Mouse (Mus musculus) olfactory bulb, adult 2 months (tissue): ENCODE measurements at regions not wholly inside any gene's neighbourhood (a gene's known extent, or its start where the extent isn't known, plus 50 kb on each side); places are given as distances from the start of the nearest gene placed in this dataset.

Experiments
- H3K27ac ChIP-seq: fragments of 200-500 bp; 2 replicates; pipeline ENCODE4 v1.5.1; 2012; ENCODE audit warnings: low read depth, low read length; ENCODE audit not compliant: insufficient read depth
- H3K4me1 ChIP-seq: fragments of 200-500 bp; 2 replicates; pipeline ENCODE4 v1.6.1; 2012; ENCODE audit warnings: low read length; ENCODE audit not compliant: control insufficient read depth, insufficient read depth
- H3K4me3 ChIP-seq: fragments of 200-500 bp; 2 replicates; pipeline ENCODE4 v1.5.1; 2012; ENCODE audit warnings: mild to moderate bottlenecking, low read depth, low read length, moderate library complexity; ENCODE audit not compliant: insufficient read depth
- CTCF ChIP-seq: fragments of 200-500 bp; IDR thresholded peaks from 2 replicates; pipeline ENCODE4 v1.5.1; 2012; ENCODE audit warnings: low read depth, mild to moderate bottlenecking, low read length, moderate library complexity; ENCODE audit not compliant: insufficient read depth
- POLR2A ChIP-seq: fragments of 200-500 bp; IDR thresholded peaks from 2 replicates; pipeline ENCODE4 v1.6.1; 2012; ENCODE audit warnings: mild to moderate bottlenecking, low read depth, low read length, moderate library complexity; ENCODE audit not compliant: insufficient read depth
- WGBS: fragments of 180-500 bp; shearing (Covaris S2); methylation state at CpG from one replicate; pipeline ENCODE4 v1.1.7; 2018; 5-methylcytosine and 5-hydroxymethylcytosine counted together

DNA sequence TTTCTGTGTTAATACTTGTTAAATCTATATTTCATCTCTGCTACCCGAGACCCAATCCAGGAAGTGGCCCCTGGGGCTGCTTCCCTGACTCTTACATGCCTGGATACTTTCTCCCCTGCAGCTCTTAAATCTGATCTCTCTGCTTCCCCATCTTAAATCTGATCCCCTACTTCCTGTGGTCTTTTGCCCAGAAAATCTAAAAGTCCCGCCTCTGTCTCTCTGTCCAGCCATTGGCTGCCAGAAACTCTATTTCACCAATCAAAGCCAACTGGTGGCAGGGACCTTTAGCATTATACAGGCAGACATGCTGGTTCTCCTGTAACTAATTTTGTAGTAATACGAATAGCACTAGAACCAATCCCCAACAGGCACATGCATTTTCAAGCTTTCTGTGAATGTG, 59.0 kb upstream of the Ccdc91 start:
- H3K4me3 ChIP-seq: no peak overlapping the region
- H3K27ac ChIP-seq: no peak overlapping the region
- 81% methylated on average over 3 of the region's 3 CpGs for WGBS
- no peak for TF ChIP-seq POLR2A
- no peaks in the 10 kb centered on the region for H3K4me1 ChIP-seq

DNA sequence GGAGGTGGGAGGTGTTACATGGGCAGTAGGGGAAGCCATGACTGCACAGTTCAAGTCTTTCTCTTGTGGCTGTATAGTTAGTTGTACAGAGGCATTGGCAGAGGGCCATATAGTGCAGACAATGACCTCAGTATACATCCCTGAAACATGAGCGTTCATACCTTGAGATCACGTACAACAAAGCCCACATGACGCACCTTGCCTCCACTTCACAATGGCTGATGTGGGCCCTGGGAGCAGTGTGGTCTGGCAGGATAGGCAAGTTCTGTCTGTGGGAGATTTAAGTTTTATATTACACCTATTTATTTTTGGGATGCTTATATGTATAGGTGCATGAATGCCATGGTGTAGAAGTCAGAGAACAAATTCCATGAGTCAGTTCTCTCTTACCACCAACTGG, 61.9 kb upstream of the Ccdc91 start:
- Histone ChIP-seq H3K4me3 (no peak overlapping the region), H3K27ac (no peak overlapping the region), H3K4me1 (no peaks in the 10 kb centered on the region)
- WGBS: 96% methylated on average over 3 of the region's 3 CpGs
- TF ChIP-seq CTCF: no peak
- TF ChIP-seq POLR2A: no peak

DNA sequence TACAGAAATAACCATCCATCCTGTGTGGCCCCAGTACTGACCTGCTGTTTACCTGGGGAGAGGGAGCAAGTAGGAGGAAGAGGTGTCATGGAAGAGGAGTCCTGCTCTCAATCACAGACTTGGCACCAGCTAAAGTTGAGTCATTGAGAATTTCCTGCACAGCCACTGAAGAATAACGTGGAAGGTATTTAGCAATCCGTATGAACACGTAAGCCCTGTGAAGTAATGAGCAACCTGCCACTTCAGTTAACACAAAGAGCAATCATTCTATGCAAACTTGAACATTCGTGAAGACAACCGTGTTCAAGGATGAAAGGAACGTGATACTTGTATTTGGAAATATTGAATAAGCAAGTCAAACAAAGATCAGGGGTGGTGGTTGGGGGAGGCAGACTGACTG, 77.6 kb upstream of the Ccdc91 start:
- H3K4me3 ChIP-seq: no peak overlapping the region
- no peak for TF ChIP-seq POLR2A
- no peak for TF ChIP-seq CTCF
- H3K4me1 ChIP-seq: no peaks in the 10 kb centered on the region
- 89% methylated on average over 6 of the region's 6 CpGs for WGBS
- H3K27ac ChIP-seq: no peak overlapping the region

DNA sequence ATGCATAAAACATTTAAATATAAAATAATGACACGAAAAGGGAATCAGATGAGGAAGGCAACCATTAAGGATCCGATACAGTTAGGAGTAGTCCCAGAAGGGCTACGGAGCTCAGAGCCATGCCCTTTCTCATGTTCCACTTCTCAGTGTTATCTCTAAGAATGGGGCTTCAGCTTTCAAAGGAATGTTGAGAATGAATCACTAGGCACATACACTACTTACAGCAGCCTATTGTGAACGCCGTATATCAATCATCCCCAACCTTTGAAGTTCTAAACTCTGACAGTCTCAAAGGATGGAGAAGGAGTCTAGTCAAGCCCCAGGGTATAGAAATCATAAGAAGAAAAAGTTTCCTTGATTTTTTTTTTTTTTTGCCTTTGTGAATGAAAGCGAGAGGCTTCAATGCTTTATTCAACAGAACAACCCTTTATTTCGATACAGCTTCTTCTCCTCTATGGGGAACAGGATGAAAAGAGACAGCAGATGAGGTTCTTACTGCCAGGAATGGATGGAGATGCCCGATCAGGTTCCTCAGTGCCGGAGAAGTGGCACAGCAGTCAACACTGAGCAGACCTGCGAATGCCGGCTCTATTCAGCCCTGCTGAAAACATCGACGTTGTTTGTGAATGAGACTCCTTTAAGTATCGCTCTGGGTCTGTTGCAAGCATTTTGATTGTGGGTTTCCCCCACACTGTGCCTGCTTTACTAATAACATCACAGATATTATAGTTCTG, 84.0 kb upstream of the Ccdc91 start:
- no peak overlapping the region for H3K4me3 ChIP-seq
- H3K4me1 ChIP-seq: no peaks in the 10 kb centered on the region
- WGBS: 36% methylated on average over 14 of the region's 14 CpGs
- H3K27ac ChIP-seq: no peak overlapping the region
- TF ChIP-seq POLR2A: no peak
- no peak for TF ChIP-seq CTCF

DNA sequence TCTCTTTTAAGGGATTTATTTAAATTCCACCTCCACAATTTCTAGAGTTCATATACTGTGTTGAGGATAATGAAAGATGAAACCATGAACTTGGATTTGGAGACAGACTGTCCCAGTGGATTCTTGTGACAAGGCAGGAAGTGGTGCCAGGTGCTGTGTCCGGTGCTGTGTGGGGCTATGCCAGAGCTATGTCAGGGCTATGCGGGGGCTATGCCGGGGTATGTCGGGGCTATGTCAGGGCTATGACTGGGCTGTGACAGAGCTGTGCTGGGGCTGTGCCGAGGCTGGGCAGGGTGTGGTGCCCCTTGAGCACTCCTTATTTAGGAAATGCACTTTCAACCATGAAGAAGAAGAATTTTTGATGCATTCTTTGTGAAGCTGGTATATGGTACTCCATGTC, 85.1 kb upstream of the Ccdc91 start:
- Histone ChIP-seq H3K4me3 (no peak overlapping the region), H3K27ac (no peak overlapping the region), H3K4me1 (no peaks in the 10 kb centered on the region)
- 90% methylated on average over 5 of the region's 5 CpGs for WGBS
- no peak for TF ChIP-seq CTCF
- no peak for TF ChIP-seq POLR2A

DNA sequence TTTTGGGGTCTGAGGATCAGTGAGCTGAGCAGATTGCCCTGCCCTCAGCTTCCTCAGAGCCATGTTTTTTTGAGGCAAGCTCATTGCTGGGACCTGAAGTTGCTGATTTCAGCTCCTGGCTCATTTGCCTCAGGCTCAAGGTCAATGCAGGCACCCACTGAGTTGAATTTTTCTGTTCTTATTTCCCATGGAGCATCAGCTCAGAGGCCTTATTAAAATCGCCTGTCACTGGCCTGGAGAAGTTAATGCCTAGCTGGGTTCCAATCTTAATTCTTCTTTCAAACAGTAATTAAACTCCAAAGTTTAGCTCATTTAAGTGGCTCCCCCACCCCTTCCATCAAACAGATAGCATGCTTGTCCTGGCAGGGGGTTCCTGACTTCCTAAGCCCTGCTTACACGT, 86.9 kb upstream of the Ccdc91 start:
- WGBS: 27% methylated on average over 2 of the region's 2 CpGs
- Histone ChIP-seq H3K4me1 (no peaks in the 10 kb centered on the region), H3K4me3 (no peak overlapping the region), H3K27ac (no peak overlapping the region)
- TF ChIP-seq POLR2A: no peak
- no peak for TF ChIP-seq CTCF

DNA sequence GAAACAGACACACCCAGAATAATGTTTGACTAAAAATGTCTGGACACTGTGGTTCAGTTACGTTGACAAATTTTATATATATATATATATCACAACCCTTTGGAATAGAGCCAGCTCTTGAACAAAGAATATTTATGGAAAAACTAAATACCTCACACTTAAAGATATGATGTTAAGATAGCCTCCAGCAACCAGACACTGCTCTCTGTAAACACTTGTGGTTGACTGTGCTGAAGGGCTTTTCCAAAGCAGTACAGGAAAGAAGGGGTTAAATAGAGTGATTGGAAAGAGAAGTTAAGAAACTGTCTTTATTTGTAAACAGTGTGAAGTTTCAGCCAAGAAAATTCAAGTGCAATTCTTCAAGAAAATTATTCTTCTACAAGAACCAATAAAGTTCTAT, 90.0 kb upstream of the Ccdc91 start:
- Histone ChIP-seq H3K4me1 (no peaks in the 10 kb centered on the region), H3K4me3 (no peak overlapping the region), H3K27ac (no peak overlapping the region)
- TF ChIP-seq POLR2A: no peak
- no peak for TF ChIP-seq CTCF
- WGBS: 89% methylated on average over 1 of the region's 1 CpGs

DNA sequence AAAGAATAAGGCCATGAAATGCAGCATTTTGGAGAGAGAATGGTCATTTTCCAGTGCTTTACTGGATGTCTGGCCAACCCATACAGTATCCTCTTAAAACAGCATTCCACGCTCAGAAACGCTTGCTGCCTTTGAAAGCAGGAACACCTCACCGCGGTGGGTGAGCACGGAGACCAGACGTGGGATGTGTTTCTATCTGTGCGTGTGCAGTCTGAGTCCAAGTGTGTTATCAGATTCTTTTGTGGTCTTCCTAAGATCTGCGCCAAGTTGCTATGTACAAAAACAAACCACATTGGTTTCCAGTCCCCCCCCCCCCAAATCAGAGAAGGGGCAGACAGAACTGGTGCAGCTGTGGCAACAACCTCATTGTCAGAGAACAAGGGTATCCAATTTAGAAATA, 95.1 kb upstream of the Ccdc91 start:
- no peak for TF ChIP-seq CTCF
- TF ChIP-seq POLR2A: no peak
- WGBS: 77% methylated on average over 8 of the region's 8 CpGs
- no peak overlapping the region for H3K4me3 ChIP-seq
- no peaks in the 10 kb centered on the region for H3K4me1 ChIP-seq
- no peak overlapping the region for H3K27ac ChIP-seq

DNA sequence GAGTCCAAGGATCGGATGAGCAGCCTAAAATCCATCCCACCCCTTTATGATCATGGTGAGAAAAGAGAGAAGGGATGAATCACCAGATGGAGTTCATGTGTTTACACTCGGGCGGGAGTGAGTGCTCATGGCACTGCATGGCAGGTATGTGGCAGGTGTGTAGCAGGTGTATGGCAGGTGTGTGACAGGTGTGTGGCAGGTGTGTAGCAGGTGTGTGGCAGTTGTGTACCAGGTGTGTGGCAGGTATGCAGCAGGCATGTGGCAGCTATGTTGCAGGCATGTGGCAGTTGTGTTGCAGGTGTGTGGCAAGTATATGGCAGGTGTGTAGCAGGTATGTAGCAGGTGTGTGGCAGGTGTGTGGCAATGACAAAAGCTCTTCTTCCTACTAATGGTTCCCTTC, 97.9 kb upstream of the Ccdc91 start:
- H3K4me1 ChIP-seq: no peaks in the 10 kb centered on the region
- no peak overlapping the region for H3K27ac ChIP-seq
- H3K4me3 ChIP-seq: no peak overlapping the region
- 92% methylated on average over 3 of the region's 3 CpGs for WGBS
- TF ChIP-seq CTCF (no peak), POLR2A (no peak)

DNA sequence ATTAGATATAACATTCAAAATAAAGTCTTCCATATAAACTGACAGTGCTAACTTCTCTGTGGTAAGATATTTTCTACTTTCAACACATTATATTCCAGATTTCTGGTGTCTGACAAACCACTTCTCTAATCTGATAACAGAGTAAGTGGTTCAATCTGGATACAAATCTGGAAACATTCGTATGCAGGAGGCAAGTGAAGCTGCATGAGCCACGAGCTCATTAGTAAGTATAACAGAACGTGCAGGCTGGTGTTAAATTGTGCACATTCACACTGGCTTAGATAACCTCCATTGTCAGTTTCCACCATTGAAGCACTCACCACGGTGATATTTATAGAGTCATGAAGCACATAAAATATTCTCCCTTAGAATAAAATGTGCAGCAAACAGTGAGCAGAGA, 103.9 kb upstream of the Ccdc91 start:
- H3K4me3 ChIP-seq: no peak overlapping the region
- WGBS: 36% methylated on average over 4 of the region's 4 CpGs
- no peak for TF ChIP-seq POLR2A
- no peak for TF ChIP-seq CTCF
- H3K27ac ChIP-seq: no peak overlapping the region
- no peaks in the 10 kb centered on the region for H3K4me1 ChIP-seq
